Mouse (Mus musculus) neural tube, embryonic 15.5 days (tissue): ENCODE results near the gene Gpr55. TPM values are rescaled to one million over a fixed set of nuclear protein-coding genes. Genes with fewer than 3 reads are reported as not detected.
A peak's percentile ranks its signal among the peaks of the same experiment; 100 is the strongest.

ENCODE experiments used
- ATAC-seq: fragments of 200-750 bp; cut with Nextera tagmentation; 2 replicates; pipeline ENCODE4 v1.8.0; 2017; ENCODE audit warnings: mild to moderate bottlenecking, moderate TSS enrichment, moderate library complexity; ENCODE audit not compliant: low FRiP score
- H3K27ac ChIP-seq: fragments of 300-500 bp; sonication (generic); replicated peaks from 2 replicates; pipeline ENCODE4 v1.5.1; 2015; ENCODE audit warnings: mild to moderate bottlenecking, inconsistent platforms
- H3K27me3 ChIP-seq: fragments of 300-500 bp; sonication (generic); replicated peaks from 2 replicates; pipeline ENCODE4 v1.6.1; 2015; ENCODE audit warnings: inconsistent platforms
- H3K36me3 ChIP-seq: fragments of 300-500 bp; sonication (generic); 2 replicates; pipeline ENCODE4 v1.6.1; 2015; ENCODE audit warnings: inconsistent platforms
- H3K4me1 ChIP-seq: fragments of 300-500 bp; sonication (generic); 2 replicates; pipeline ENCODE4 v1.6.1; 2015; ENCODE audit warnings: inconsistent platforms
- H3K4me2 ChIP-seq: fragments of 300-500 bp; sonication (generic); 2 replicates; pipeline ENCODE4 v1.6.1; 2015; ENCODE audit warnings: inconsistent platforms, mild to moderate bottlenecking, moderate library complexity
- H3K4me3 ChIP-seq: fragments of 300-500 bp; sonication (generic); replicated peaks from 2 replicates; pipeline ENCODE4 v1.5.1; 2015; ENCODE audit warnings: mild to moderate bottlenecking, inconsistent platforms
- H3K9ac ChIP-seq: fragments of 300-500 bp; sonication (generic); replicated peaks from 2 replicates; pipeline ENCODE4 v1.6.1; 2015; ENCODE audit warnings: mild to moderate bottlenecking, inconsistent platforms
- H3K9me3 ChIP-seq: fragments of 300-500 bp; sonication (generic); replicated peaks from 2 replicates; pipeline ENCODE4 v1.6.1; 2016; ENCODE audit warnings: inconsistent platforms
- WGBS: fragments of 180-500 bp; shearing (Covaris S2); methylation state at CpG from one replicate; pipeline ENCODE4 v1.1.7; 2015; ENCODE audit warnings: mixed read lengths; 5-methylcytosine and 5-hydroxymethylcytosine counted together
- polyA plus RNA-seq: library from polyadenylated mRNA; unstranded; fragments of >200 nt; fragmentation: Nextera tagmentation; extraction: Ambion mirVana; gene quantifications from 2 replicates; pipeline ENCODE4 v1.2.1, GENCODE M21; 2015

Gene Gpr55
- polyA plus RNA-seq, 1 experiment from 2014 or later = 0.10 TPM

DNA sequence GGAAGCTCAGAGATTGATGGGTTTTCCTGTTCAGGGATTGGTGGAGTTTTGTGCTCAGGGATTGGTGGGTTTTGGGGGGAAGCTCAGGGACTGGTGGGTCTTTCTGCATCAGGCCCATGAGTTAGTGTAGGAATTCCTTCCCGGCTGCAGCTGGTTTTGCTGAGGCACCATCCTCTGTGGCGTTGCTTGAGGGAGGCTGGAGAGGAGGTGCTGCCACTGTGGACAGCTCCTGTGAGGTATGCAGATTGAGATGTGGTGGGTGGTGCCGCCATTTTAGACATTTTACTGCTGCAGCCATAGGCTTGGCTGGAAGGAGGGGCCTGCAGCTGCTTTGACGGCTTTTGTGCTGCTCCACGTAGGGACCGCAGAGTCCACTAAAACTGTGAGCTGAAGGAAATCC, 31.4 kb downstream of the Gpr55 start:
- peak overlapping the region; percentile 84 for H3K27ac ChIP-seq
- 81% methylated on average over 6 of the region's 6 CpGs for WGBS
- H3K4me1 ChIP-seq = peaks cover 48% of the 10 kb centered on the region
- no peak overlapping the region for H3K4me3 ChIP-seq
- no peak for ATAC-seq
- no peak overlapping the region for H3K4me2 ChIP-seq
- no peaks in the 10 kb centered on the region for H3K9me3 ChIP-seq
- H3K36me3 ChIP-seq = no peaks in the 10 kb centered on the region
- H3K9ac ChIP-seq = no peak overlapping the region
- H3K27me3 ChIP-seq = no peaks in the 10 kb centered on the region

DNA sequence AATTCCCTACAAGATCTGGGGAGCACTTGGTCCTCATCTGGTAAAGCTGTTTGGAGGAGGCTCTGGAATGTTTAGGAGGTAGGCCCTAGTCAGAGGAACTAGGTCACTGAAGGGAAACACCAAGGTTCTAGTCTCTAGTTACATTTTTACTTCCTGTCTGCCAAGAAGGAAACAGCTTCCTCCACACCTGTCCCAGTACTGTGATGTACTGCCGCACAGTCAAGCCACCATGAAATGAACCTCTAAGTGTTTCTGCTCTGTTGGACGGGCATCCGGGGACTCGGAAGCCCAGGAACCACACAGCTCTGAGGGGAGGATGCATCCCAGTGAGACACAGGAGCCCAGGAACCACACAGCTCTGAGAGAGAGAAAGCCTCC, 32.1 kb downstream of the Gpr55 start:
- Histone ChIP-seq H3K9ac (no peak overlapping the region), H3K27me3 (no peaks in the 10 kb centered on the region), H3K4me1 (peaks cover 40% of the 10 kb centered on the region), H3K27ac (peak overlapping the region; percentile 84), H3K36me3 (no peaks in the 10 kb centered on the region), H3K4me2 (peak overlapping the region; percentile 19), H3K4me3 (no peak overlapping the region), H3K9me3 (no peaks in the 10 kb centered on the region)
- ATAC-seq = peak; percentile 64
- 26% methylated on average over 4 of the region's 4 CpGs for WGBS

DNA sequence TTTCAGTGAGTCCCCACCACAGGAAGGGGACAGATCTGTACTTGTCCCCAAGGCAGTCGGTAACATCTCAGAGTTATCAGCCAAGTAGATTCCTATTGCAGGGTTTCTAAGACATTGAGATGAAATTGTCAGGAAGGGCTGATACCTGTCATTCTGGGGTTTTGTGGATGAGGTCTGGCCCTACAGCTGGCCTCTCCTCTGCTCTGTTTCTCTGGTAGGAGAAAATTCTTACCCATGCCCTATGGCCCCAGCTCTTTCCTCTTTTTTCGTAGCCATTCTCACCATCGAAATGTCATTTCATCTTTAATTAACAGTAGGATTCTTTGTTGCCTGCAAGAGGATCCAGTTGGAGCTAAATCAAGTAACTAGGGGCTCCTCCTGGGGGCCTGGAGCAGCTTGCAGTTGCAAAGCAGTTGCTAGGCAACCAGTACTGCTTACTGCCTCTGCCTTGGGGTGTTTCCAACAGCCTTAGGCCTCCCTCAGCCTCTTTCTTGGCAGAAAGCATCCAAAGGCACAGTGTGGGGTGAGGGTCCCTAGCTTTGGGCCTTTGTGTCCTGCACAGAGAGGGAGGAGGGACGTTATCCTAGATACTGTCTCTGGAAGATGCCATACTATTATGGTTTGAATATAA, 32.6 kb downstream of the Gpr55 start, which contains the start of gene 4933407L21Rik:
TSS of gene 4933407L21Rik (plus strand) at position 427 of the 631 bp plus-strand sequence.
- no peak within 1 kb of the TSS for H3K4me3 ChIP-seq
- H3K36me3 ChIP-seq = no peaks in the 10 kb centered on the region
- peak; percentile 93 for ATAC-seq
- WGBS = 26% methylated on average over 4 of the region's 4 CpGs
- peaks cover 37% of the 10 kb centered on the region for H3K4me1 ChIP-seq
- peak within 1 kb of the TSS; percentile 84 for H3K27ac ChIP-seq
- no peaks in the 10 kb centered on the region for H3K27me3 ChIP-seq
- no peak within 1 kb of the TSS for H3K9ac ChIP-seq
- H3K9me3 ChIP-seq = no peaks in the 10 kb centered on the region
- H3K4me2 ChIP-seq = peak within 1 kb of the TSS; percentile 19

DNA sequence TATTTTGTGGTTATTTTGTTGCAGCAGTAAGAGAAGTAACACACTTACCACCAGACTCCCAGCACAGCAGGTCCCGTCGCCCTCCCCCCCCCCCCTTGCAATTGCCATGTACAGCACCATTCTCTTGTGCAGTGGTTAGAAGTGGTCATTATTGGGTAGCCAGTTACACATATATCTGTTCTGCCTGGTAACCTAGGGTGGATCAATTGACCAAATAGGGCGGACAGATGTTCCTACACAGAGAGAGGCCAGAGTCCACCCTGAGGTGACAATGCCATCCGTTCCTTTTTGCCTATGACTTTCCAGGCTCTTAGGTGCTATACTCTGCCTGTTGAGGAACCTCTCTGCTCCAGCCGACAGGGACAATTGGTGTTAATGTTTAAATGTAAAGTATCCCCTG, 35.6 kb downstream of the Gpr55 start:
- Histone ChIP-seq H3K4me2 (no peak overlapping the region), H3K36me3 (no peaks in the 10 kb centered on the region), H3K27ac (no peak overlapping the region), H3K4me1 (peaks cover 37% of the 10 kb centered on the region), H3K9ac (no peak overlapping the region), H3K9me3 (no peaks in the 10 kb centered on the region), H3K27me3 (no peaks in the 10 kb centered on the region), H3K4me3 (no peak overlapping the region)
- no peak for ATAC-seq
- 65% methylated on average over 5 of the region's 5 CpGs for WGBS

DNA sequence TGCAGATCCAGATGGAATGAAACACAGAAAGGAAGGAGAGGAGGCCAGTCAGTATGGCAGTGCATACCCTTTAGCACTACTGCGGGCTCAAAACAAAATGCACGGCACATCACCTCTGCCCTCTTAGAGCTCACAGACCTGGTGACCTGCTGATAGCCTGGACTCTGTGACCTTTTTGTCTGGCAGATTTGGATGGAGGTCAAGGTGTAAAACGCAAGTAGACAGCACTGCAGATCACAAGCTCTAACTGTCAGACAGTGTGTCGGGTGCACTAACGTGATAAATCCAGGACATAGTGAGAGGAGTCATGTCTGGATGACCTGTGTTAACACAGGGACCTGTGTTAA, 38.0 kb downstream of the Gpr55 start:
- H3K4me2 ChIP-seq = no peak overlapping the region
- H3K27me3 ChIP-seq = no peaks in the 10 kb centered on the region
- no peaks in the 10 kb centered on the region for H3K9me3 ChIP-seq
- 87% methylated on average over 5 of the region's 5 CpGs for WGBS
- no peaks in the 10 kb centered on the region for H3K36me3 ChIP-seq
- H3K9ac ChIP-seq = no peak overlapping the region
- H3K27ac ChIP-seq = peak overlapping the region; percentile 71
- H3K4me1 ChIP-seq = peaks cover 20% of the 10 kb centered on the region
- ATAC-seq = no peak
- H3K4me3 ChIP-seq = no peak overlapping the region

DNA sequence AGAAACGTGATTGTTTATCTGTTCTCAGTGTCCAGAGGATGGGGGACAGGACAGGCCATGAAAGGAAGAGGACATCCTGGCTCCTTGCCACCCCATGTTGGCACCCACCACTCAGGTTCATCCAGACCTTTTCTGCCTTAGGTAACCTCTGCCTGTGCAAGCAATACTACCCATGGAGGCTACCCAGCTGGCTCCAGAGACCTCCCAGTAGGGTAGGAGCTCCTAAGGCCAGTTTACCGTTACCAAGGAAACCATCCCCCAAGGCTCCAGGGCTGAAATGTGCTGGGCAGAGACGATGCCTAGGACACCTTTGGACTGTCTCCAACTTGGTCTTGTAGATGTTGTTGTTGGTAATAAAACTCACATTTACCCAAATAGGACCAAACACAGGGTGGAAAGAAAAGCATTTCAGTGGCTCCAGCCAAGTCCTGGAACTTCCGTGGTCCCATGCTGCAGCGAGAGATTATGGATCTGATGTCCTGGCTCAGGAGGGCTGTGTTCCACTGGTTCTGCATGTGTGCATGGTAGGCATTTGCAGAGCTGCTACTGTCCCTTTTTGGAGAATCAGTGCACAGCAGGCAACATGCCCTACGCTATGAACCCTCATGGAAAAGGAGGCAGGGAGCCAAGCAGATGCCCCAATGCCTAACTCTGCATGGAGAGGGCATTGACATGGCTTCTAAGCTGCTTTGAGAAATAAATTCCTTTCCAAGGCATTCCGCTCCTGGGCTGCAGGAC, 38.5 kb downstream of the Gpr55 start:
- Histone ChIP-seq H3K9ac (no peak overlapping the region), H3K4me2 (no peak overlapping the region), H3K36me3 (no peaks in the 10 kb centered on the region), H3K27me3 (no peaks in the 10 kb centered on the region), H3K4me1 (peaks cover 22% of the 10 kb centered on the region), H3K9me3 (no peaks in the 10 kb centered on the region), H3K4me3 (no peak overlapping the region), H3K27ac (peak overlapping the region; percentile 71)
- WGBS = 51% methylated on average over 7 of the region's 7 CpGs
- ATAC-seq = peak; percentile 64

DNA sequence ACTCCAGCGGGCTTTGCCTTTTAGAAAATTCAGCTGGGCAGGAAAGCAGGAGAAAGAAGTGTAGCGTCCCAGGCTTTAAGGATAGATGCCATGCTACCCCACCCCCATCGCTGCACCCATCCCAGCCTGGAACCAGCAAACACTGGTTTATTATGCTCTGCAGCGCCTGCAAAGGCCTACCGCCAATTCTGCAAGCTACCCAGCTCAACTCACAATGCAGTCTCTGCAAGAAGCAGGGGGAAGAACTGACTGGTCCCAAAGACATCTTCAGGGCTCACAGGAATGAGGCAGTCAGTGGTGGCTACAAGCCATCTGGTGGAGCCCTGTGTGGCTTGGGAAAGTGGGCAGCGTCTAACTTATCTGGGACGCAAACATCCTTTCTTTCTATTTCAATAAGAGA, 39.1 kb downstream of the Gpr55 start:
- no peak overlapping the region for H3K4me2 ChIP-seq
- H3K9ac ChIP-seq = no peak overlapping the region
- H3K4me3 ChIP-seq = no peak overlapping the region
- 65% methylated on average over 7 of the region's 7 CpGs for WGBS
- H3K9me3 ChIP-seq = no peaks in the 10 kb centered on the region
- H3K27ac ChIP-seq = peak overlapping the region; percentile 70
- no peaks in the 10 kb centered on the region for H3K27me3 ChIP-seq
- H3K36me3 ChIP-seq = no peaks in the 10 kb centered on the region
- H3K4me1 ChIP-seq = peaks cover 27% of the 10 kb centered on the region
- ATAC-seq = no peak

DNA sequence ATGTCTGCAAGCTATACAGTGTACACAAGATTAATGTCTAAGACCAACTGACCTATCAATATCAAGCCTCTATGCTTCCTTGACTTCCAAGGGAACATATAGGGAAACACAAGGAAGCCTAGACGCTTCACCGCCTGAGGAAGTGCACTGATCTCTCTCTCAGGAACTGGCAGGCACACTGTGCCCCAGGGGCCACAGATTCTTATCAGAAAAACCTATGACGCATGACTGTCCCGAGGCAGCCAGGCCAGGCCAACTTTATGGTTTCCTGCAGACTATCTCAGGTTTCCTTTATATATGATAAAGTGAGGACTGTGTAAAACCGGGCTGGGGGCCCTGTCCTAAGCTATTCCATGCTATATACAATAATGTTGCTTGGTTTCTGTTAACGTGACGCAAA, 41.2 kb downstream of the Gpr55 start:
- no peaks in the 10 kb centered on the region for H3K27me3 ChIP-seq
- H3K9ac ChIP-seq = no peak overlapping the region
- WGBS = 88% methylated on average over 7 of the region's 7 CpGs
- no peak overlapping the region for H3K4me2 ChIP-seq
- H3K36me3 ChIP-seq = no peaks in the 10 kb centered on the region
- no peak overlapping the region for H3K4me3 ChIP-seq
- H3K9me3 ChIP-seq = no peaks in the 10 kb centered on the region
- H3K27ac ChIP-seq = no peak overlapping the region
- H3K4me1 ChIP-seq = peaks cover 34% of the 10 kb centered on the region
- no peak for ATAC-seq

DNA sequence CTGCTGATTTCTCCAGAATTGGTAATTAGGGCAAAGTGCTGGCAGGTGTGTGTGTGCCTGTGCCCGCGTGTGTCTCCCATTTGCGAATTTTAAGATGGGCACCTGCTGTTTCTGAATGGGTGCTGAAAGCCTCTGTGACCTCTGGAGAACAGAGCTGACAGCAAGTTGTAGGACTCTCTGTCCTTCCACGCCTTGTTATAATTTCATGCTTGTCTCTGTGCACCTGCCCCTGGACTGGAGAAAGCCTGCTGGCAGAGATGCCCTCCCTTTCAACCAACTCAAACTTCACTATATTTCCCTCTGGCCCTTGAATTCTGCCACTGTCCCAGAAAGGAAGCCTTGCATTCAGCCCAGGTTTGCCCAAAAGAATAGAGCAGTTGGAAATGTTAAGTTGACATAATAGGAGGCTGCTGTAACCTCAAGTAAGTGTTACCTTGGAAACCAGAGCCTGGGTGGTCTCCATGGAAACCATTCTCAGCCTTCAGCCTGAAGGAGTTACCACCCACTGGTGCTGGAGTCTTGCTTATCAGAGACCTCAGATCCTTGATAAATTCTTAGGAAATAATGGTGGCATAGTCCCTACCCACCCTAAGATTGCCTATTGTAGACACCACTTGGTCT, 43.9 kb downstream of the Gpr55 start:
- H3K4me2 ChIP-seq = peak overlapping the region; percentile 15; the same call in 1 of the 2 replicates
- H3K27me3 ChIP-seq = no peaks in the 10 kb centered on the region
- no peaks in the 10 kb centered on the region for H3K9me3 ChIP-seq
- H3K27ac ChIP-seq = peak overlapping the region; percentile 81
- H3K9ac ChIP-seq = no peak overlapping the region
- H3K4me1 ChIP-seq = peaks cover 19% of the 10 kb centered on the region
- ATAC-seq = peak; percentile 90
- H3K36me3 ChIP-seq = no peaks in the 10 kb centered on the region
- 10% methylated on average over 4 of the region's 4 CpGs for WGBS
- H3K4me3 ChIP-seq = no peak overlapping the region

DNA sequence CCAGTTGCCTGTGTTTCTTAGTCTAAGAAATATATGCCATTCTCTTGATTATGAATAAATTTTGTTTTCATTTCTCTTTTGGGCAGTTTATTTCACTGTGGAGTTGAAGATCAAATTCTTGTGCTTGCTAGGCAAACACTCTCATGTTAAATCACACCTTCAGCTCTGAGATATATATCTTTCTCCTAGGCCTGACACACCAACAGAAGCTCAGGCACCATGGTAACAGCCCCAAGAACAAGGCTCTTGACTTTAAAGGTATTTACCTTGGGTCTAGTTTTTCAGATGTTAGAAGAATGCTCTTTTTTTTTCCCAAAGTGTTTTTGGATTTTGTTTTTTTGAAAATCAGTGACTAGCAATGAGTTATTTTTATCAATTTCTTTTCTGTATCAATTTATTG, 44.9 kb downstream of the Gpr55 start:
- Histone ChIP-seq H3K9me3 (no peaks in the 10 kb centered on the region), H3K4me1 (peaks cover 17% of the 10 kb centered on the region), H3K9ac (no peak overlapping the region), H3K4me2 (no peak overlapping the region), H3K27ac (no peak overlapping the region), H3K36me3 (no peaks in the 10 kb centered on the region), H3K27me3 (no peaks in the 10 kb centered on the region), H3K4me3 (no peak overlapping the region)
- ATAC-seq = no peak

DNA sequence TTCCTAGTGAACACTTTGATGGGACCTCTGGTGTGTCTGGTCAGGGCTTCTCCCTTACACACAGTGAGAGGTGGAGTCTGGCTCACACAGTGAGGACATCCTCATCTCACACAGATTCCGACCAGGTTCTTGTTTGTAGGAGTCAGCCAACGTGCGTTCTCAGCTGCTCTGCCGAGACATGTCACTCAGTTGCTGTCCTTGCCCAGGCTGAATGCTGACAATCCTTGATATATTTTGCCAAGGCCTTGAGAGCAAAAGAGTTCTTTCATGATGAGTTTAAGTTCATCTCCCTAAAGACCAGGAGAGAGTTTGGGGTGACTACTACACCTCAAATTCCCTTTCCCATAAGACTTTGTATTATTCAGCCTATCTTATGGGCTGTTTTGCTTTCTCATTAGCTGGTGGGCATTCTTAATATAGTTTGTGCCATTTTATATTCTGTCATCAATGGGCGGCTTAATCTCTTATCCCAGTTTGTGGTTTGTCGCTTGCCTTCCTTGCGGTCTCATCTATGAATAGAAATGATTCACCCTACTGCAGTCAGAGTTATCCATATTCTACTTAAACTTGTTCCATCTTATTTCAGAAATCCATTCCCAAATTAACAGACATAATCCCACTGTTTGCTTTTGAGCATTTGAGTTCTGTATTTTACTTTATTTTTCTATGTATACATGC, 47.6 kb downstream of the Gpr55 start:
- H3K27me3 ChIP-seq = no peaks in the 10 kb centered on the region
- ATAC-seq = no peak

More for the DNA sequence above, 47.6 kb downstream of the Gpr55 start:
- no peak overlapping the region for H3K27ac ChIP-seq
- H3K9ac ChIP-seq = no peak overlapping the region
- H3K4me3 ChIP-seq = no peak overlapping the region
- H3K9me3 ChIP-seq = no peaks in the 10 kb centered on the region
- H3K4me1 ChIP-seq = peaks cover 17% of the 10 kb centered on the region
- WGBS = 93% methylated on average over 7 of the region's 7 CpGs
- peaks cover 3% of the 10 kb centered on the region for H3K36me3 ChIP-seq
- H3K4me2 ChIP-seq = no peak overlapping the region
